Mouse (Mus musculus): ENCODE data around the gene Inpp5f. TPM values are rescaled to one million over a fixed set of nuclear protein-coding genes. Genes with fewer than 3 reads are reported as not detected.

Gene Inpp5f
- 5.9 and 8.1 TPM in 2 replicates for polyA plus RNA-seq (2012; rRNA removed; ENCODE audit: low replicate concordance)

GRCm38 (mm10) chr7:128610897-128611798 lies at the start of gene Inpp5f:
Gene Inpp5f, plus strand, starts transcription at chr7:128611328.

GRCm38 (mm10) chr7:128740334-128740733 lies 129.2 kb downstream of the Inpp5f start, which contains the start of gene Mcmbp:
Gene Mcmbp, minus strand, starts transcription at chr7:128740495.

GRCm38 (mm10) chr7:128744684-128745485 lies 133.8 kb downstream of the Inpp5f start, which contains the start of gene Sec23ip:
Gene Sec23ip, plus strand, starts transcription at chr7:128744943.

Other genes starting within 250 kb of the Inpp5f start
- 18.1 and 20.5 TPM in 2 replicates for gene Rgs10, start 192.6 kb upstream of the Inpp5f start, polyA plus RNA-seq (2012; rRNA removed; ENCODE audit: low replicate concordance)
- gene Tial1, start 149.6 kb upstream of the Inpp5f start, polyA plus RNA-seq (2012; rRNA removed; ENCODE audit: low replicate concordance) = 20.6 and 30.6 TPM in 2 replicates
- 45.5 and 54.1 TPM in 2 replicates for gene Bag3, start 87.7 kb upstream of the Inpp5f start, polyA plus RNA-seq (2012; rRNA removed; ENCODE audit: low replicate concordance)
- gene Mcmbp, start 129.2 kb downstream of the Inpp5f start, polyA plus RNA-seq (2012; rRNA removed; ENCODE audit: low replicate concordance) = 34.0 and 39.7 TPM in 2 replicates
- 22.1 and 60.9 TPM in 2 replicates for gene Sec23ip, start 133.6 kb downstream of the Inpp5f start, polyA plus RNA-seq (2012; rRNA removed; ENCODE audit: low replicate concordance)